Mouse (Mus musculus) pancreas, adult 10 weeks (tissue): Measurements from ENCODE around the gene Birc5. TPM values are rescaled to one million over a fixed set of nuclear protein-coding genes. Genes with fewer than 3 reads are reported as not detected.

Experiments used
- polyA plus RNA-seq: library from polyadenylated mRNA; stranded (reverse); fragments of 350-450 nt; fragmentation: Illumina TruSeq; extraction: RNeasy Lipid Tissue Mini Kit (QIAGEN cat#74804); gene quantifications from one replicate; pipeline ENCODE4 v1.2.3, GENCODE M21; 2015; ENCODE audit warnings: low read depth, low replicate concordance; ENCODE audit not compliant: insufficient read depth

Birc5 gene
- not detected for polyA plus RNA-seq

GRCm38 (mm10) chr11:117848985-117849671, at the start of gene Birc5:
Gene Birc5, plus strand, starts transcription at chr11:117849251.

DNA sequence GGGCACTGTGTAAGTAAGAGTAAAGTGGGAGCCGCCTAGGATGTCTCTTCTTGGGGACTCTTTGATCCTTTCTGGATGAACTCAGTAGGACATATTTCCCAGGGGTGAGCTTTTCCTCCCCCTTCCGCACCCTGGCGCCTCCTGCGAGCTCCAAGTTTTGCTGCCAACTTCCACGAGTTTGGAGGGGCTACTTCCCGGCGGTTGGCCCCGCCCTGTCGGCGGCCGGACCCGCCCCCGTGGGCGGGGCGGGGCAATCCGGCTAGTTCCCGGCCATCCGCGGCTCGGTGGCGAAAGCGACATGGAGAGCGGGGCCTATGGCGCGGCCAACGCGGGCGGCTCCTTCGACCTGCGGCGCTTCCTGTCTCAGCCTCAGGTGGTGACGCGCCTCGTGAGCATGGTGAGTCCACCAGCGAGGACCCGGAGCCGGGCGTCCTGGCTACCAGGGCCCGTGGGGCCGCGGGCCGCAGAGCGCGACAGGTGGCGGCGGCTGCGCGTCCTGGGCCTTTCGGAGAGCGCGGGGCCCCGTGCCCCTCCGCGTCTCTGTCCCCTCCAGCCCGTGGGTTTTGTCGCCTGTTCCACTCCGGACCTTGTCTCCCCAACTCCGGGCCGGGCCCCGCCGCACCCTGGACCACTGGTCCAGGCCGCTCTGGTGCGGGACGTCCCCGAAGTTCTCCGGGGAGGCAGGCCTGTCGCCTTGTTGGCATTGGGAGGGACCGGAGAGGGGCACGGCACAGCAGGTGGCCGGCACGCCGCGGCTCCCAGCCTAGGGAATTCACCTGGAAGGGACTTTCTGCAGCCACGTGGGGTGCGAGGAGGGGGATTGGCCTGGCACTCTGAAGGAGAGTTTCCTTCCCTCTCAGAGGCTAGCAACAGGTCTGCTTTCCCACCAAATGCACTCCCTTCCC, 39.4 kb upstream of the Birc5 start, which contains the start of the genes Gm20708 and Syngr2:
Gene Gm20708 (plus strand): TSS at position 262 of the 905 bp plus-strand sequence.
Gene Syngr2 (plus strand): TSS at position 262 of the 905 bp plus-strand sequence.

GRCm38 (mm10) chr11:117825333-117826101, 23.5 kb upstream of the Birc5 start, which contains the start of the genes Afmid and Tk1:
Gene Afmid, plus strand, starts transcription at chr11:117825924.
Gene Tk1, minus strand, starts transcription at chr11:117826092.

GRCm38 (mm10) chr11:117860601-117861000, 11.6 kb downstream of the Birc5 start, which contains the start of gene Tmem235:
Gene Tmem235, plus strand, starts transcription at chr11:117860752.

DNA sequence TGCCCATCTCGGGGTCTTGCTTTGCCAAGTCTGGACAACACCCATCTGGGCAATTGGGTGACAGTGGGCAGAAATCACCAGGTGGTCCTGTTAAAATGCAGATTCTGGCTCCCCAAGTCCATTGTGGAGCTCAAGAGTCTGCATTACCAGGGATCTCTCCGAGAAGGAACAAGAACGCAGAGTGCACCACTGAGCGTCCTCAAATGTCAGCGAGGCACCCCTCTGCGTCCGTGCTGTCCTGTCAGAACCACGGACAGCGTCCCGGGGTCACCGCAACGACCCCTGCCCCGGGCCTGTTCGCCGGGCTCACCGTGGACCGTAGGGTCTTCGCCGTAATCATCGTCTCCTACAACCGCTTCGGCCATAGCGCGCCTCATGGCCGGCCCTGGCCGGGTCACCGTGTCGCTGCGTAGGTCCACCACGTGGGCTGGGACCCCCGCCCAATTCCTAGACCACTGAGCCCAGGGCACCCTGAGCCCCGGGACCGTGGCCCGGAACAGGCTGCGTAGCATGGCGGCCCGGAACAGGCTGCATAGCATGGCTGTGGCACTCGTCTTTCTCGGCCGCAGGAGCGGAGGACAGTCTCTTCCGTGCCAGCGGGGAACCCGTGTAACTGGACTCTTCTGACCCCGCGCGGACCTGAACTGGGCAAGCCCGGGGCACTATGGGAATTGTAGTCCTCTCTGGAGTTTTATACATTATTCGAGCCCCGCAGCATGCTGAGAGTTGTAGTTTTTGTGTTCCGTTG, 24.0 kb downstream of the Birc5 start, which contains the start of gene Tha1:
Gene Tha1 (minus strand): TSS at position 621 of the 748 bp plus-strand sequence.

Other genes starting within 250 kb of the Birc5 start
- gene Tnrc6c, start 195.0 kb upstream of the Birc5 start, polyA plus RNA-seq, result 6.8 TPM
- 1.0 TPM for gene Tmc8, start 67.2 kb upstream of the Birc5 start, polyA plus RNA-seq
- 24.3 TPM for gene Tmc6, start 67.1 kb upstream of the Birc5 start, polyA plus RNA-seq
- gene 6030468B19Rik, start 51.6 kb upstream of the Birc5 start, polyA plus RNA-seq, result not detected
- gene Gm20708, start 39.6 kb upstream of the Birc5 start, polyA plus RNA-seq, result 2.9 TPM
- gene Syngr2, start 39.6 kb upstream of the Birc5 start, polyA plus RNA-seq, result 46.4 TPM
- 2.0 TPM for gene Afmid, start 23.3 kb upstream of the Birc5 start, polyA plus RNA-seq
- gene Tk1, start 23.2 kb upstream of the Birc5 start, polyA plus RNA-seq, result not detected
- not detected for gene Tmem235, start 11.5 kb downstream of the Birc5 start, polyA plus RNA-seq
- 8.0 TPM for gene Tha1, start 24.2 kb downstream of the Birc5 start, polyA plus RNA-seq
- gene Socs3, start 120.8 kb downstream of the Birc5 start, polyA plus RNA-seq, result 4.4 TPM
- gene Pgs1, start 137.0 kb downstream of the Birc5 start, polyA plus RNA-seq, result 8.8 TPM